Mouse (Mus musculus): Measurements from ENCODE around the gene Coq2. TPM values are rescaled to one million over a fixed set of nuclear protein-coding genes. Genes with fewer than 3 reads are reported as not detected.

Coq2 gene
- polyA plus RNA-seq, 1 experiment from 2014 or later = 46.8 TPM

DNA sequence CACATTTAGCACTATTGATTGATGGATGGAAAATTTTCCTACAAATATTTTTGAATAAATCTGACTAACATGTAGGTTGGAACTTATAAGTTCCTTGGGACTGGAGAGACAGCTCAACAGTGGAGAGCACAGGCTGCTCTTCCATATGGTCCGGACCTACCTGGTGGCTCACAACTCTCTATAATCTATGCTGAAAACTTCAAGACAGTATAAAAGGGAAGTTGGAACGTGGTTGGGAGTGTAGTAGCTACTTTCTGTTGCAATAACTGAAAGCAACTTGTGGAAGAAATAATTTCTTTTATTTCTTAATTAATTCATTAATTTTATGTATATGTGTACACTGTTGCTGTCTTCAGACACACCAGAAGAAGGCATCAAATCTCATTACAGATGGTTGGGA, 22.5 kb upstream of the Coq2 start:
- no peaks in the 10 kb centered on the region for H3K9me3 ChIP-seq (replicated peaks)
- no peak for ATAC-seq (ENCODE audit: low FRiP score)
- no peaks in the 10 kb centered on the region for H3K27me3 ChIP-seq
- 78% methylated on average over 2 of the region's 2 CpGs for WGBS
- no peak overlapping the region for H3K4me2 ChIP-seq (replicated peaks)
- no peaks in the 10 kb centered on the region for H3K4me1 ChIP-seq
- no peaks in the 10 kb centered on the region for H3K36me3 ChIP-seq
- no peak overlapping the region for H3K4me3 ChIP-seq
- no peak overlapping the region for H3K9ac ChIP-seq
- no peak overlapping the region for H3K27ac ChIP-seq

DNA sequence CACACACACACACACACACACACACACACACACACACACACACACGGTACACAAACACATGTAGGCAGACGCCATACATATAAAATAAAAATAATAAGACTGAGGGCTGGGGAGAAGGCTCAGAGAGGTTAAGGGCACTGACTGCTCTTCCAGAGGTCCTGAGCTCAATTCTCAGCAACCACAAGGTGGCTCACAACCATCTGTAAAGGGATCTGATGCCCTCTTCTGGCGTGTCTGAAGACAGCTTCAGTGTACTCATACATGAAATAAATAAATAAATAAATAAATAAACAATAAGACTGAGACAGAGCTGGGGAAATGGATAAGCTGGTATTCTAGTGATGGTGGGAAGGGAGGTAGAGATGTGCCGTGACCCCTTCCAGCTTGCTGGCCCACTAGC, 10.7 kb upstream of the Coq2 start:
- 58% methylated on average over 4 of the region's 4 CpGs for whole genome bisulfite sequencing
- H3K27me3 ChIP-seq = no peaks in the 10 kb centered on the region
- no peak for ATAC-seq (ENCODE audit: low FRiP score)
- H3K36me3 ChIP-seq = no peaks in the 10 kb centered on the region
- no peaks in the 10 kb centered on the region for H3K4me1 ChIP-seq
- H3K27ac ChIP-seq = no peak overlapping the region
- H3K9ac ChIP-seq = no peak overlapping the region
- H3K4me2 ChIP-seq (replicated peaks) = no peak overlapping the region
- H3K4me3 ChIP-seq = no peak overlapping the region
- no peaks in the 10 kb centered on the region for H3K9me3 ChIP-seq (replicated peaks)

DNA sequence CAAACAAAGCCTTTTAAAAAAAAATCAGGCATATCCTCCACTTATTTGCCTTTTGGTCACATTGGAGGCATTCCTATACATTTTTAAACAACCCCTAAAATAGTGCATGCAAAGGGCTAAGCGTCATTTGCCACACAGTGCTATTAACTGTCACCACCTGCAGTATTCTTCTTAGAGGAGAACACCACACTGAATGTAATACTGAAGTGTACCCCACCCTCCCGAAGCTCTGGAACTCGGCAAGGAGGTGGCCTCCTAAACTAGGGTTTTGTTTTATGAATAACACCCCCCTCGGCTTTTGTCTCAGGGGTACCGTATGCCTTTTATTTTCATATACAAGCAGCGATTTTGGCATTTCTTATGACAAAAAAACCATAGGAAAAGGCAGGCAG, 5.6 kb upstream of the Coq2 start:
- no peak overlapping the region for H3K4me3 ChIP-seq
- H3K9me3 ChIP-seq (replicated peaks) = no peaks in the 10 kb centered on the region
- H3K4me1 ChIP-seq = no peaks in the 10 kb centered on the region
- H3K36me3 ChIP-seq = no peaks in the 10 kb centered on the region
- H3K27me3 ChIP-seq = no peaks in the 10 kb centered on the region
- 78% methylated on average over 6 of the region's 6 CpGs for WGBS
- H3K4me2 ChIP-seq (replicated peaks) = no peak overlapping the region
- H3K9ac ChIP-seq = no peak overlapping the region
- no peak for ATAC-seq (ENCODE audit: low FRiP score)
- H3K27ac ChIP-seq = no peak overlapping the region

DNA sequence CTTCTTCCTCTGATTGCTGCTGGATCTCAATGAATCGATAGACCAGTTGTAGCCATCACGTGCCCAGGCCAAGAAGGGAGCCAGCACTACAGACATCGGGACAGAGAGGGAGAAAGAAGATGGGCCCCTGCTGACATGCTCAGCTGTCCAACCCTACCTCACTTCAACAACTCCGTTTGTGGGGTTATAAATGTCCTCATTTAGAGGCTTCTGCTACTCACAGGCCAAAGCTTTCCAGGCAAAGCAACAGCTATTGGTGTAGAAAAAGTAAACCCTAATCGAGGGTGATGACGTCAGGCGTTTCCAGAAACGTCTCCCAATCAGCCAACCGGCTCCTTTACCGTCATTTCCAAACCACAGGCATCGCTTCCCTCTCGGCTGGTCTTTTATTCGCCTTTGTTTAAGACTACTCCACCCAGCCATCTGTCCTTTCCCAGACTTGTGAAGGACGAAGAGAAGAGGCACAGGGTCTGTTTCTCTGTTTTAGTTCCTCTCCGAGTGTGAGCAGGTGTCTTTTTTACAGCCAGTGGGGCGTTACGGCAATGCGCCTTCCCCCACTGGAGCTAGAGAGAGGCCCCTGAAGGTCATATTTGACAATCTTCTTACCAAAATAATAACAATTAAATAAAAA, 5.1 kb upstream of the Coq2 start:
- Histone ChIP-seq H3K36me3 (no peaks in the 10 kb centered on the region), H3K4me1 (no peaks in the 10 kb centered on the region), H3K9ac (no peak overlapping the region), H3K27me3 (no peaks in the 10 kb centered on the region), H3K4me2 (replicated peaks) (peak overlapping the region; percentile 17; the same call in 1 of the 2 replicates), H3K27ac (no peak overlapping the region), H3K4me3 (no peak overlapping the region), H3K9me3 (replicated peaks) (no peaks in the 10 kb centered on the region)
- no peak for ATAC-seq (ENCODE audit: low FRiP score)
- WGBS = 58% methylated on average over 18 of the region's 18 CpGs

DNA sequence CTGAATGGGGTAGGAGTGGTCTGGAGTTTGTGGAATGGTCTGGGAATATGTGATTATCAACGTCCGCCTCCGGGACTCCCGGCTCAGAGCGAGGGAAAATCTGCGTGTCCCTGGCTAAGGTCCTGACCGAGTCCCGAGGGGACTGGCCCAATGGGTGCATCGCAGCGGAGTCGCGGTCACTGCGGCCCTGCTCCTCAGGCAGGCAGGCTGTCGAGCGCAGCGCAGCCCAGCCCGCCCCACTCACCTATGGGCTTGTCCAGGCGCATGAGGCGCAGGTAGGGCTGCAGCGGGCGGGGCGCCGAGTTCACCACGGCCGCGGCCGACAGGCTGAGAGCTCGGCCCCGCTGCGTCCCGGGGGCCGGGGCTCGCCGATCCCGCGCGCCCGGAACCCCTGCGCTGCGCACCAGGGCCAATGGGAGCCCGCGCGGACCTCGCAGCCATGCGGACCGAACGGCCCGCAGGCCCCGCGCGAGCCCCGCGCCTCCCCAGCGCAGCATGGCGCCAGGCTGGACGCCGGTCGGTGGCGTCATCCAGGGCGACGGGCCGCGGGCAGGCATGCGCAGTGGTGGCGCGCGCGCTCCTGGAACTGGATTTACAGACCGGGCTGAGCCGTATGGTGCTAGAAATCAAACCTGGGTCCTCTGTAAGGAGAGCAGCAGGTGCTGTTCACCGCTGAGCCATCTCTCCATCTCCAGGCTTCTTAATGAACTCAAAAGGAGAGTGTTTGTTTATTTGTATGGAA, 1.0 kb downstream of the Coq2 start:
- Histone ChIP-seq H3K4me3 (peak overlapping the region; percentile 86), H3K36me3 (no peaks in the 10 kb centered on the region), H3K27ac (peak overlapping the region; percentile 73; the same call in 1 of the 2 replicates), H3K9me3 (replicated peaks) (no peaks in the 10 kb centered on the region), H3K27me3 (no peaks in the 10 kb centered on the region), H3K9ac (peak overlapping the region; percentile 89), H3K4me2 (replicated peaks) (peak overlapping the region; percentile 77), H3K4me1 (peaks cover 13% of the 10 kb centered on the region)
- ATAC-seq (ENCODE audit: low FRiP score) = peak; percentile 93
- under 1% methylated on average over 58 of the region's 71 CpGs for WGBS

DNA sequence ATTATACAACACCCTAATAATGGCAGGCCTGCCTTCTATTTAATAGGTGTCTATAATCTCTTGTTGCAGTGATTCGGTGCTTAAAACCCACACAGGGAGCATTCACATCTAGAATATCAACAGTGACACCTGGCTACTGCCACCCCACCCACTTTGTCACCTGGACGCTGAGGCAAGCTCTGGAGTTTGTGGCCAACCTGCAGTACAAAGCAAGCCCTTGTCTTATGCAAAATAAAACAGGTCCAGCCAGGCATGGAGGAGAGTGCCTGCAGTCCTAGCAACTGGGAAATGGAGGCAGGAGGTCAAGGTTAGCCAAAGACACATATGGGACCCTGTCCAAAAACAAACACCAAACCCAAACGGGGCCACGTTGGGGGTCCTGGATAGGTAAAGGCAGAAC, 2.5 kb downstream of the Coq2 start:
- H3K4me1 ChIP-seq = peaks cover 13% of the 10 kb centered on the region
- no peak overlapping the region for H3K9ac ChIP-seq
- no peak for ATAC-seq (ENCODE audit: low FRiP score)
- no peak overlapping the region for H3K4me3 ChIP-seq
- H3K27ac ChIP-seq = no peak overlapping the region
- no peak overlapping the region for H3K4me2 ChIP-seq (replicated peaks)
- peaks cover 2% of the 10 kb centered on the region for H3K36me3 ChIP-seq
- H3K27me3 ChIP-seq = no peaks in the 10 kb centered on the region
- H3K9me3 ChIP-seq (replicated peaks) = no peaks in the 10 kb centered on the region
- 85% methylated on average over 4 of the region's 4 CpGs for WGBS

DNA sequence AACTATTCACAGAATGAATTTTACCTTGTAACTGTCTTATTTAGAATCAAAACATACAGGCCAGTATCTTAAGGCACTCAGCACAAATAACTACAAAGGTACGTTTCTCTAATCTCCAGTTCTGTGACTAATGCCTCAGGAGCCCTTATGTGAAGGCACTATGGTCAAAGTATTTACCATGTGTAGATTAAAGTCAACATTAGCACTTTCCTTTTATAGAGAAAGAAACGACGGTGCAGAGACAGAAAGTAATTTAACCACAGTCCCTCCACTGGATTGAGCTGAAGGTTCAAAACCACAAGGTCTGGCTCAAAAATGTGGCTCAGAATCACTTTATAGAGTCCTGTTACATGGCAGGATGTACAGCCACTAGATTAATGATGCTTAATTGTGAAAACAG, 3.0 kb downstream of the Coq2 start:
- WGBS = 91% methylated on average over 3 of the region's 3 CpGs
- ATAC-seq (ENCODE audit: low FRiP score) = no peak
- peaks cover 7% of the 10 kb centered on the region for H3K36me3 ChIP-seq

DNA sequence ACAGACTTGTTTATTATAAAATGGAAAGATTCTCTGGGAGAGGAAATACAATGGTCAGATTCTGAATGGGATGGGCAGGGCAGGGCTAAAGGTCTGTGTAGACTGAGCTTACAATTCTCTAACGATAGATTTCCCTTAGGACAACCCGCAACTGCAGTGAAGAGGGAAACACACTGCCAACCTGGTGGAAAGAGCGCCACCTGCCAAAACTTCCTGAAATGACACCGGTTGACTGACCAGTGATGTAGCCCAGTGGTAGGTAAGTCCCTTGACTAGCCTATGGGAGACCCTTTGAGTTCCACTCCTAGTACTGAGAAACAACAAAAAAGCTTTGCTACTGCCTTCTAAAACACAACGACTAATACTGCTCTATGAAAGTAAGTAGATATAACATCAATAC, 3.5 kb downstream of the Coq2 start:
- no peaks in the 10 kb centered on the region for H3K27me3 ChIP-seq
- H3K4me2 ChIP-seq (replicated peaks) = no peak overlapping the region
- 25% methylated on average over 5 of the region's 5 CpGs for WGBS
- H3K4me3 ChIP-seq = no peak overlapping the region
- no peak for ATAC-seq (ENCODE audit: low FRiP score)
- H3K9ac ChIP-seq = no peak overlapping the region
- peaks cover 13% of the 10 kb centered on the region for H3K4me1 ChIP-seq
- H3K9me3 ChIP-seq (replicated peaks) = no peaks in the 10 kb centered on the region
- peaks cover 9% of the 10 kb centered on the region for H3K36me3 ChIP-seq
- no peak overlapping the region for H3K27ac ChIP-seq

More for the DNA sequence above, 3.0 kb downstream of the Coq2 start:
- Histone ChIP-seq H3K27me3 (no peaks in the 10 kb centered on the region), H3K4me2 (replicated peaks) (no peak overlapping the region), H3K4me1 (peaks cover 13% of the 10 kb centered on the region), H3K9ac (no peak overlapping the region), H3K27ac (no peak overlapping the region), H3K4me3 (no peak overlapping the region), H3K9me3 (replicated peaks) (no peaks in the 10 kb centered on the region)

DNA sequence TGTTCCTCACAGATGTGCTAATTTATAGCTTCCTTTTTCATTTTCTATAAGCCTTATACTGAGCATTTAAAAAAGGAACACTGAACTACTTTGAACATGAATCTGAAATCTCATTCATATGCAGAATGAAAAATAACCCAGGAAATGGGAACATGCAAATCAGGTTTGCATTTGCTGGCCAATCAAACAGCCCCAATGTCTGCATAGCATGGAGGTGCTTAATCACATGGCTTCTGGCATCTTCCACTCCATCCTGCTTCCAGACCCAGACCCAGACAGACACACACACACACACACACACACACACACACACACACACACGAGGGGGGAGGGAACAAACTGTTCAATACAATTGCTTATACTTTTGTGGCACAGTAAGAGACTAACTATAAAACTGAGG, 8.0 kb downstream of the Coq2 start:
- Histone ChIP-seq H3K27ac (no peak overlapping the region), H3K4me2 (replicated peaks) (no peak overlapping the region), H3K9me3 (replicated peaks) (no peaks in the 10 kb centered on the region), H3K27me3 (no peaks in the 10 kb centered on the region), H3K4me3 (no peak overlapping the region), H3K36me3 (peaks cover 25% of the 10 kb centered on the region), H3K9ac (no peak overlapping the region), H3K4me1 (no peaks in the 10 kb centered on the region)
- WGBS = 70% methylated on average over 1 of the region's 1 CpGs
- ATAC-seq (ENCODE audit: low FRiP score) = no peak

DNA sequence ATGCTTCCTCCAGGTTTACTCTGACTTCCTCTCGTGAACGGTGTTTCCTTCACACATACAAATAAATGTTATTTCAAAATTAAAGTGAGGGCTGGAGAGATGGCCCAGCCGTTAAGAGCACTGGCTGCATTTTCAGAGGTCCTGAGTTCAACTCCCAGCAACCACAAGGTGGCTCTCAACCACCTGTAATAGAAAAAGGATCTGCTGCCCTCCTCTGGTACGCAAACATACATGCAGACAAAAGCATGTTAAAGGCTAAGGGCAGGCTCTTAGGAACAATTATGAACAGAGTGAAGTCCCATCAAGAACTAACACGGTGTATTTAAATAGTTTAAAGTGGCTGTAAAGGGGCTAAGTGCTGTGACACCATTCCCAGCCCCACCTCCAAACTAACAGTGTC, 11.1 kb downstream of the Coq2 start:
- no peak overlapping the region for H3K9ac ChIP-seq
- no peaks in the 10 kb centered on the region for H3K9me3 ChIP-seq (replicated peaks)
- ATAC-seq (ENCODE audit: low FRiP score) = no peak
- H3K27me3 ChIP-seq = no peaks in the 10 kb centered on the region
- 56% methylated on average over 5 of the region's 5 CpGs for WGBS
- H3K4me3 ChIP-seq = no peak overlapping the region
- peaks cover 47% of the 10 kb centered on the region for H3K36me3 ChIP-seq
- H3K4me2 ChIP-seq (replicated peaks) = no peak overlapping the region
- H3K27ac ChIP-seq = no peak overlapping the region
- no peaks in the 10 kb centered on the region for H3K4me1 ChIP-seq

DNA sequence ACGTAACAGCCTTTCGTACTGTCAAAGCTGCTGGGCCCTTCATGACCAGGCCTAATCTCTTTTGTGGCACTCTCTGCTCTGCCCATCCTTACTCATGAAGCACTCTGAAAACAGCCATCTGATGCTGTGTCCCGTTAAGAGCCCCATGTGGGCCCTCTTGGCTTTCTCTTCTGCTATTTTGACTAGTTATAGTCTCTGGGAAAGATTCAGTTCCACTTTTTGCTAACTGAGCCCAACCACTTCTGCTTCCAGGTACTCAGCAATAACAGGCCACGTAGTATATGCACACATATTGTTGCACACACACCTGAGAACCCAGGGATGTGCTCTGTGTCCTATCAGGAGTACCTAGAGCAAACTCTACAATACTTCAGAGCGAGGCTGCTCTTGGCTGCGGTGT, 11.9 kb downstream of the Coq2 start:
- Histone ChIP-seq H3K9ac (no peak overlapping the region), H3K4me1 (no peaks in the 10 kb centered on the region), H3K4me2 (replicated peaks) (no peak overlapping the region), H3K27me3 (no peaks in the 10 kb centered on the region), H3K4me3 (no peak overlapping the region), H3K9me3 (replicated peaks) (no peaks in the 10 kb centered on the region), H3K27ac (no peak overlapping the region), H3K36me3 (peaks cover 53% of the 10 kb centered on the region)
- no peak for ATAC-seq (ENCODE audit: low FRiP score)
- 97% methylated on average over 6 of the region's 6 CpGs for WGBS

DNA sequence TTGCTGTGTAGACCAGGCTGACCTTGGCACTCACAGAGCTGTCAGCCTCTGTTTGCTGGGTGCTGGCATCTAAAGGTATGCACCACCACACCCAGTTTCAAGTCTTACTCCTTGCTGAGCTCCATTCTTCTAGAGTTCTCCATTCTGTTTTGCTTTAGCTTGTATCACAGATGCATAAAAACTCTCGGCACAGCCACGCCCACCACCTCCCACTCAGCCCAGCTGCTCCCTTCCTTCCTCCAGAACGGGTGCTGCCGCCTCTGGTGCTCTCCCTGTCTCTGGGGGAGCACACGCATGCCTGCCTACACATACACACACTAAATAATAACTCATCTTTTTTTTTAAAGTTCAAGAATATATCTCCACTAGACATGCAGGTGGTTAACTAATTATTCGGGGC, 16.5 kb downstream of the Coq2 start:
- Histone ChIP-seq H3K9ac (no peak overlapping the region), H3K36me3 (peaks cover 71% of the 10 kb centered on the region), H3K27ac (no peak overlapping the region), H3K4me2 (replicated peaks) (no peak overlapping the region), H3K9me3 (replicated peaks) (no peaks in the 10 kb centered on the region), H3K4me1 (no peaks in the 10 kb centered on the region), H3K4me3 (no peak overlapping the region), H3K27me3 (no peaks in the 10 kb centered on the region)
- 88% methylated on average over 6 of the region's 6 CpGs for WGBS
- ATAC-seq (ENCODE audit: low FRiP score) = no peak

DNA sequence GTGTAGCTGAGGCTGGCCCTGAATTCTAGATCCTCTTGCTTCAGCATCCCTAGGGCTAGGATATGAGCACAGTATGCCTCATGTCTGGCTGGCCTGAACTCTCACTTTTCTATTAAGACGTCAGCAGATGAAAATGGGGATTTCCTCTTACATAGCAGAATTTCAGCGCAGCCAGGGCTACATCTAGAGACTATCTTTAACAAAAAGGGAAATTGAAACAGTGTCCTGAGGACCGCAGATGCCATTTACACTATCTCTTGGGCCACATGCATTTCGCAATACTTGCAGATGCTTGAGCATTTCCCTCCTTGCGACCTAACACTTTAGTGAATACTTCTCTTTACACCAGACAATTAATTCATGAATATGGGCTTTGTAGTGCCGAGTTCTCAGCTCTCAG, 18.6 kb downstream of the Coq2 start:
- H3K4me1 ChIP-seq = no peaks in the 10 kb centered on the region
- no peak overlapping the region for H3K4me3 ChIP-seq
- no peak overlapping the region for H3K9ac ChIP-seq
- peaks cover 60% of the 10 kb centered on the region for H3K36me3 ChIP-seq
- 87% methylated on average over 6 of the region's 6 CpGs for WGBS
- no peak overlapping the region for H3K27ac ChIP-seq
- H3K27me3 ChIP-seq = no peaks in the 10 kb centered on the region
- H3K4me2 ChIP-seq (replicated peaks) = no peak overlapping the region
- no peak for ATAC-seq (ENCODE audit: low FRiP score)
- H3K9me3 ChIP-seq (replicated peaks) = no peaks in the 10 kb centered on the region

Measured in hindbrain, embryonic 12.5 days (tissue).